Mouse (Mus musculus) layer of hippocampus, adult 11-12 months (tissue): ENCODE results near the gene Olfr33.

Experiments
- DNase-seq: peaks from one replicate; pipeline ENCODE4 v3.0.0; 2022; ENCODE audit warnings: low spot score

Olfr33 gene

GRCm38 (mm10) chr7:102718970-102719369 is at the start of gene Olfr33:
Olfr33 (minus strand) TSS chr7:102719070.
- DNase-seq: no peak

- no peak for DNase-seq
These were observed 40.4 kb upstream of the Olfr33 start, which contains the start of the genes Olfr560 and Olfr78 for GRCm38 (mm10) chr7:102759266-102759665. Olfr560 (minus strand) TSS chr7:102759366. Olfr78 (minus strand) TSS chr7:102759471.

GRCm38 (mm10) chr7:102752086-102752485 is 33.2 kb upstream of the Olfr33 start:
- no peak for DNase-seq

GRCm38 (mm10) chr7:102737705-102738104 is 18.8 kb upstream of the Olfr33 start:
- DNase-seq: no peak

GRCm38 (mm10) chr7:102733793-102734192 is 14.9 kb upstream of the Olfr33 start:
- no peak for DNase-seq

GRCm38 (mm10) chr7:102727391-102727790 is 8.5 kb upstream of the Olfr33 start, which contains the start of gene Olfr559:
Olfr559 (minus strand) TSS chr7:102727491.
- no peak for DNase-seq

GRCm38 (mm10) chr7:102701915-102702314 is 17.0 kb downstream of the Olfr33 start, which contains the start of gene Olfr558:
Olfr558 (plus strand) TSS chr7:102702215.
- DNase-seq: no peak

GRCm38 (mm10) chr7:102698461-102698860 is 20.4 kb downstream of the Olfr33 start:
- no peak for DNase-seq

GRCm38 (mm10) chr7:102695358-102696125 is 23.3 kb downstream of the Olfr33 start, which contains the start of gene Olfr557:
Olfr557 (plus strand) TSS chr7:102695910.
- no peak for DNase-seq

- DNase-seq: peak; percentile 87
These were observed 31.8 kb downstream of the Olfr33 start, which contains the start of gene Trim68 for GRCm38 (mm10) chr7:102686944-102687501. Trim68 (minus strand) TSS chr7:102687327.

GRCm38 (mm10) chr7:102681916-102682315 is 37.0 kb downstream of the Olfr33 start:
- no peak for DNase-seq

GRCm38 (mm10) chr7:102676225-102676624 is 42.6 kb downstream of the Olfr33 start:
- DNase-seq: no peak

GRCm38 (mm10) chr7:102665378-102665777 is 53.5 kb downstream of the Olfr33 start:
- DNase-seq: peak; percentile 7

GRCm38 (mm10) chr7:102664599-102664998 is 54.3 kb downstream of the Olfr33 start, which contains the start of gene Olfr556:
Olfr556 (plus strand) TSS chr7:102664899.
- no peak for DNase-seq
